Mouse (Mus musculus) ES-Bruce4 (cell line): Measurements from ENCODE around the gene Ssr2. TPM values are rescaled to one million over a fixed set of nuclear protein-coding genes. Genes with fewer than 3 reads are reported as not detected.
A peak's percentile ranks its signal among the peaks of the same experiment; 100 is the strongest.
"Not testable (repeated sequence)": the region's sequence is repeated elsewhere in the genome, so short reads cannot be mapped to it uniquely, and the experiment has no call there.

Experiments used
- H3K27ac ChIP-seq: 2 replicates; pipeline ENCODE4 v1.5.1; 2012; ENCODE audit warnings: low read length, inconsistent platforms; ENCODE audit not compliant: insufficient read depth
- H3K27me3 ChIP-seq: 2 replicates; pipeline ENCODE4 v1.6.1; 2012; ENCODE audit warnings: mild to moderate bottlenecking, low read length, inconsistent platforms; ENCODE audit not compliant: control insufficient read depth, poor library complexity, insufficient read depth, severe bottlenecking
- H3K36me3 ChIP-seq: 2 replicates; pipeline ENCODE4 v1.6.1; 2012; ENCODE audit warnings: inconsistent platforms, mild to moderate bottlenecking, low read length, moderate library complexity; ENCODE audit not compliant: control insufficient read depth, poor library complexity, insufficient read depth, severe bottlenecking
- H3K4me1 ChIP-seq: one replicate; pipeline ENCODE4 v1.8.1; 2011; ENCODE audit warnings: low read length; ENCODE audit not compliant: control insufficient read depth, insufficient read depth
- H3K4me3 ChIP-seq: 2 replicates; pipeline ENCODE4 v1.5.1; 2011; ENCODE audit warnings: low read depth, mild to moderate bottlenecking, low read length
- H3K9ac ChIP-seq: 2 replicates; pipeline ENCODE4 v1.6.1; 2012; ENCODE audit warnings: low read depth, mild to moderate bottlenecking, inconsistent platforms; ENCODE audit not compliant: poor library complexity, severe bottlenecking
- H3K9me3 ChIP-seq: replicated peaks from 2 replicates; pipeline ENCODE4 v1.6.1; 2012; ENCODE audit warnings: mild to moderate bottlenecking, low read length, inconsistent platforms; ENCODE audit not compliant: control insufficient read depth, poor library complexity, insufficient read depth, severe bottlenecking
- CTCF ChIP-seq: IDR thresholded peaks from one replicate; pipeline ENCODE4 v1.8.1; 2011; ENCODE audit warnings: low read depth, low read length
- EP300 ChIP-seq: IDR thresholded peaks from 2 replicates; pipeline ENCODE4 v1.6.1; 2011; ENCODE audit warnings: low read depth, low read length; ENCODE audit not compliant: insufficient read depth
- POLR2A ChIP-seq: IDR thresholded peaks from one replicate; pipeline ENCODE4 v1.8.1; 2011; ENCODE audit warnings: low read length; ENCODE audit not compliant: insufficient read depth
- polyA plus RNA-seq: library from polyadenylated mRNA; stranded (reverse); fragments of >200 nt; gene quantifications from 2 replicates; pipeline ENCODE4 v1.2.4, GENCODE M21; 2011; ENCODE audit warnings: low read depth; ENCODE audit not compliant: missing spikeins, insufficient read depth, insufficient read length

Ssr2 gene
- polyA plus RNA-seq, 1 experiment = 348 TPM

DNA sequence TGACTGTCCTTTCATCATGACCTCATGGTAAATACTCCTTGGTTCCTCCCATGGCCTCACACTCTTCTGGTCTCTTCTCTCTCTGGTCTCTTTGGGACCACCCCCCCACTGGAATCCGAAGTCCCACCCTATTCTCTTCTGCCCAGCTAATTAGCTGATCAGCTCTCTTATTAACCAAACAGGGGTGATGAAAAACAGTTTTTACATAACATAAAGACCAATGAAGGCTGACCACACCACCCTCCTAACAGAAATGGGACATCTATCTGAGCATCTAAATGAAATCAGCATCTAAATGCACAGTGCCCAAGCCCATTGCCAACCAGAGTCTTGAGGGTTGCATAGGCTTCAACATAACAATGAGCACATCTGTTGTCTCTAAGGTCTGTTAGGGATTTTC lies 3.8 kb upstream of the Ssr2 start:
- Histone ChIP-seq H3K27ac (peak overlapping the region; percentile 97), H3K4me1 (peaks cover 2% of the 10 kb centered on the region), H3K9ac (no peak overlapping the region), H3K27me3 (no peaks in the 10 kb centered on the region), H3K9me3 (peaks cover 4% of the 10 kb centered on the region), H3K4me3 (0 out of 2 replicates have a peak overlapping the region, but pooled peaks have one; percentile 0), H3K36me3 (peaks cover 28% of the 10 kb centered on the region)
- TF ChIP-seq EP300 (peak; percentile 93; the same call in 1 of the 2 replicates), POLR2A (no peak)

DNA sequence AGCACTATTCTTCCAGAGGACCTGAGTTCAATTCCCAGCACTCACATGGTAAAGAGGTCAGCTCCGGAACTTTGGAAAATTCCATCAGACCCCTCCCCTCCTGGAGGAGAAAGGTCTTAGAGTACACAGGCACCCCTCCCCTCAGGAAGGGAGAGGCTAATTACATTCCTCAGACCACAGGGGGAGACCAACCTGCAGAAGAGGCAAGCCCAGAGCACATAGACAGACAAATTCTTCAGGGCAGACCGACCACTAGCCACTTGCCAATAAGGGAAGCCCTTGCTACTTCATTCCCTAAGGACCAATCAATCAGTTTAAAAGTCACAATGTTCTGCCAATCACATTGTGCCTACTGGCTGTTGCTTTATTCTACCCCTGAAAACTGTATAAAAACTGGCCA lies 2.8 kb upstream of the Ssr2 start:
- Histone ChIP-seq H3K9me3 (peaks cover 4% of the 10 kb centered on the region), H3K27me3 (no peaks in the 10 kb centered on the region), H3K36me3 (peaks cover 25% of the 10 kb centered on the region), H3K4me1 (peaks cover 2% of the 10 kb centered on the region), H3K9ac (peak overlapping the region; percentile 19; the same call in 1 of the 2 replicates), H3K4me3 (no peak overlapping the region), H3K27ac (peak overlapping the region; percentile 99)
- TF ChIP-seq POLR2A (no peak), EP300 (peak; percentile 99)

DNA sequence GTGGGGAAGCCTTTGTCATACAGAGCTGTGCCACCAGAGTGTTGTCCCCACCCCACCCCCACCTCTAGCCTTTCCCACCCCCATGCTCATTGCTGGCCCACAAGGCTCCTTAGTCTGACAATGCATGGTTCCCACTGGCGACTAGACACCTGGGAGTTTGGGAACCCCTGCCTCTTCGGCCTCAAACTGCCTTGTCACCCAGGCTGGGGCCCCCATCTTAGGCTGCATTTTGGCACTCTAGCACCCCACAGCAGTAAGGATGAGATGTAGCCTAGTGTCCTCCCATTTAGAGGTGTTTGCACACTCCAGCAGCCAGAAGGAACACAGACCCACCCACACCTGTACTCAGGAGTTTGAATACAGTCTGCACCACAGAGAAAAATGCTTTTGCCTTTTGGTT lies 1.9 kb upstream of the Ssr2 start:
- no peak overlapping the region for H3K4me3 ChIP-seq
- H3K36me3 ChIP-seq = peaks cover 16% of the 10 kb centered on the region
- peaks cover 2% of the 10 kb centered on the region for H3K4me1 ChIP-seq
- peak overlapping the region; percentile 19; the same call in 1 of the 2 replicates for H3K9ac ChIP-seq
- peak overlapping the region; percentile 99 for H3K27ac ChIP-seq
- peaks cover 4% of the 10 kb centered on the region for H3K9me3 ChIP-seq
- no peaks in the 10 kb centered on the region for H3K27me3 ChIP-seq
- TF ChIP-seq CTCF = no peak
- TF ChIP-seq POLR2A = no peak
- TF ChIP-seq EP300 = 0 out of 2 replicates have a peak, but pooled peaks have one; percentile 39

DNA sequence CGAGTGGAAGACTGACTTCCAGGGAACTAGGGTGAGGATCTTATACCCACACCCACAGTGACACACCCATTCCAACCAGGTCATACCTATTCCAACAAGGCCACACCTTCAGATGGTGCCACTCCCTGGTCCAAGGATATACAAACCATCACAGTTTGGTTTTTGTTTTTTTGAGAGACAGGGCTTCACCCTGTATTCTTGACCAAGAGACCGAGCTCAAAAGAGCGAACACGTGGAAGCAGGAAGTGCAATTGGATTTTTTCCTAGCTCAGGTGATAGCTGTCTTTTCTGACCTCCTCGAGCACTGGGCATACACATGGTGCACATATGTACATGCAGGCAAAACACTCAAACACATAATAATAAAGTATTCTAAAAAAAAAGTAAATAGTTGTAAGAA lies 2.2 kb downstream of the Ssr2 start:
- H3K4me1 ChIP-seq, H3K9me3 ChIP-seq, H3K27me3 ChIP-seq: not testable (repeated sequence)
- peak overlapping the region; percentile 82 for H3K27ac ChIP-seq
- H3K4me3 ChIP-seq = peak overlapping the region; percentile 10; the same call in 1 of the 2 replicates
- H3K9ac ChIP-seq = peak overlapping the region; percentile 93; the same call in 1 of the 2 replicates
- peaks cover 32% of the 10 kb centered on the region for H3K36me3 ChIP-seq

DNA sequence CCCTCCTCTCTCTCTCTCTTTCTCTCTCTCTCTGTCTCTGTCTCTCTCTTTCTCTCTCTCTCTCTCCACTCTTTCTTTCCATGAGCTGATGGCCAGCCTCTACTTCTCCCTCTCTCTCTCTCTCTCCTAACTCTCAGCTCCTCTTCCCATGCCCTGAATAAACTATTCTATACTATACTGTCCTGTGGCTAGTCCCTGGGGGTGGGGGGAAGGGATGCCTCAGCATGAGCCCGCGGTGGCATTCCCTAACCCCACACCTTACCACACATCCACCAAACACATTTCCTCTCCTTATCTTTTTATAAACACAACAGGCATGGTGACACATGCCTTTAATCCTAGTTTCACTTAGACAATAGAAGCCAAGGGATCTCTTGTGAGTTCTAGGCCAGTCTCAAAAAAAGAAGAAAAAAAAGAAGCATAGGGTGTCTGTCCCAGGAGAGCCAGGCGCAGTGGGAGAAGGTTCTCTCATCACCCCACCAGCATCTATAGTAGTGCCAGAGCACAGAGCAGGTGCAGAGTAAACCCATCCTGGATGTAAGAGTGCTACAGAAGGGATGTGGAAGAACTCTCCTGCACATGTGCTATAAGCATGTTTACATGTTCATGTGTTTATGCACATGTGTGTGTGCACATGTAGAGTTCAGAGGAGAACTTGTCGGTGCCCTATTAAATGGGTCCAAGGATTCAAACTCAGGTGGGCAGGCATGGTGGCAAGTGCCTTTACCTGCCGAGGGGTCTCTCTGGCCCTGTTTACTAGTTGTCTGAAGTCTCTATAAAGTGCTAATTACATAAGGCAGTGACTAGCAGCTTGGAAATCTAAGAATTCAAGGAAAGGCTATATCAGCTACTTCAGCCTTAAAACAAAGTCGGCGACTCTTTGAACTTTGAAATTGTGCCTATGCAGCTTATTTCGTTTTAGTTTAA lies 3.1 kb downstream of the Ssr2 start:
- peaks cover 41% of the 10 kb centered on the region for H3K36me3 ChIP-seq
- peak overlapping the region; percentile 82 for H3K27ac ChIP-seq
- no peaks in the 10 kb centered on the region for H3K9me3 ChIP-seq
- peak overlapping the region; percentile 89 for H3K9ac ChIP-seq
- TF ChIP-seq EP300 (0 out of 2 replicates have a peak, but pooled peaks have one; percentile 30), POLR2A (no peak)
- no peaks in the 10 kb centered on the region for H3K27me3 ChIP-seq
- peaks cover 3% of the 10 kb centered on the region for H3K4me1 ChIP-seq
- peak overlapping the region; percentile 34 for H3K4me3 ChIP-seq

DNA sequence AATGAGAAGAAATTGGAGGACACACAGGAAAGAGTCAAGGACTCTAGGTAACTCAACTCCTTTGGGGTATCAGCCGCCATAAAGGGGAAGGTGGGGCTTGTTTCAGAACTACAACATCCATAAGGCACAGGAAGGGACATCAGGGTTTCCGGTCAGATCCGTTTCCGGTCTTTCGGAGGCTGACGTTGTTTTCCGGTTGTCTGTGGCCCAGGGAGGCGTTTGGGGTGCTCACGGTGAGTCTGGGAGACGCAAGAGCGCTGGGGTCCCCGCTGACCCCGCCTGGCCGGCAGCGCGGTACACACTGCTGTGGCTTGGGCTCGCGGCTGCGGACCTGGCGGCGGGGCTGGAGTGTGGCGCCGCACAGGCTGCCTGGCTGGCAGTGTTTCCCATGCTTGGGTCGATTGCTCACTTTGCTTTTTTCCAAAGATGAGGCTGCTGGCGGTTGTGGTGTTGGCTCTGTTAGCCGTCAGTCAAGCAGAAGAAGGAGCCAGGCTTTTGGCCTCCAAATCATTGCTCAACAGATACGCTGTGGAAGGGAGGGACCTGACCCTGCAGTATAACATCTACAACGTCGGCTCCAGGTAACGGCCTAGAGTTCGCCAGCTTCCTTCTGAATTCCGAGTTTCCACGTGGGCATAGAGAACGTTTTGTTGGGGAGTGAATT lies 3.9 kb downstream of the Ssr2 start:
- Histone ChIP-seq H3K27ac (peak overlapping the region; percentile 82), H3K9me3 (no peaks in the 10 kb centered on the region)
- TF ChIP-seq EP300 (no peak), POLR2A (peak; percentile 17)

More for the DNA sequence above, 3.9 kb downstream of the Ssr2 start:
- Histone ChIP-seq H3K4me3 (peak overlapping the region; percentile 99), H3K4me1 (peaks cover 1% of the 10 kb centered on the region), H3K9ac (peak overlapping the region; percentile 89), H3K27me3 (no peaks in the 10 kb centered on the region), H3K36me3 (peaks cover 46% of the 10 kb centered on the region)
